Mouse (Mus musculus): Measurements from ENCODE around the gene Fbxo24.

DNA sequence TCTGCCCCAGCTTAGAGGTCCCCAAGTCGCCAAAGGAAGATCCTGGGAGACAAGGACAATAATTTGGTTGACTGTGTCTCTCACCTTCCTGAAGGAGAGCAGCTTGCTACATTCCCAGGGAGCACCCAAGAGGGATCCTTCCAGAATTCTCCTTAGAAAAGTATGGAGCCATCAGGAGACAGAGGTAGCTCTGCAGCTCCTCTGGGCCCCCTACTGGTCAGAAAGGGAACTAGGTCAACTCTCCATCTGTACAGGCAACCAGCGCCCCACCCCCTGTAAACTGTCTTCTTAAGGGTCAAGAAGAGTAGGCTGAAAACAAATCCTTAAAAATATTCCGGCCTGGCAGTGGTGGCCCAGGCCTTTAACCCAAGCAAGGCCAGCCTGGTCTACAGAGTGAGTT is 23.7 kb upstream of the Fbxo24 start:
- TF ChIP-seq POLR2A (IDR thresholded peaks at IDR 0.05; ENCODE audit: low read depth, low read length) (no peak), CTCF (IDR thresholded peaks at IDR 0.05; ENCODE audit: extremely low read depth, insufficient read depth, insufficient read length, insufficient replicate concordance) (peak; percentile 61; the same call in 1 of the 2 replicates)

Data from spleen, adult 2 months (tissue).